Mouse (Mus musculus) C2C12 (cell line): ENCODE measurements around the gene Ndufaf2.

Experiments
- CTCF ChIP-seq: IDR thresholded peaks from one replicate; pipeline ENCODE4 v1.5.1; 2011; ENCODE audit not compliant: control insufficient read depth, insufficient read depth, insufficient read length
- MYOD1 ChIP-seq: IDR thresholded peaks from one replicate; pipeline ENCODE4 v1.6.1; 2011; ENCODE audit warnings: low read depth; ENCODE audit not compliant: control insufficient read depth, insufficient read length
- MYOG ChIP-seq: IDR thresholded peaks from one replicate; pipeline ENCODE4 v1.6.1; 2011; ENCODE audit not compliant: control insufficient read depth, insufficient read length; ENCODE audit errors: extremely low read depth

- TF ChIP-seq CTCF (no peak), MYOD1 (no peak), MYOG (no peak)
Measured at GRCm38 (mm10) chr13:108096446-108096845, 62.0 kb downstream of the Ndufaf2 start.
